Mouse (Mus musculus) cerebellum, postnatal 25 days (tissue): ENCODE measurements around the gene Pitpnc1.

Source experiments
- DNase-seq, 2 experiments: peaks; one replicate each; pipeline ENCODE4 v3.0.0; 2021; ENCODE audit warnings: mixed read lengths in 2 of 2

The Pitpnc1 gene

DNA sequence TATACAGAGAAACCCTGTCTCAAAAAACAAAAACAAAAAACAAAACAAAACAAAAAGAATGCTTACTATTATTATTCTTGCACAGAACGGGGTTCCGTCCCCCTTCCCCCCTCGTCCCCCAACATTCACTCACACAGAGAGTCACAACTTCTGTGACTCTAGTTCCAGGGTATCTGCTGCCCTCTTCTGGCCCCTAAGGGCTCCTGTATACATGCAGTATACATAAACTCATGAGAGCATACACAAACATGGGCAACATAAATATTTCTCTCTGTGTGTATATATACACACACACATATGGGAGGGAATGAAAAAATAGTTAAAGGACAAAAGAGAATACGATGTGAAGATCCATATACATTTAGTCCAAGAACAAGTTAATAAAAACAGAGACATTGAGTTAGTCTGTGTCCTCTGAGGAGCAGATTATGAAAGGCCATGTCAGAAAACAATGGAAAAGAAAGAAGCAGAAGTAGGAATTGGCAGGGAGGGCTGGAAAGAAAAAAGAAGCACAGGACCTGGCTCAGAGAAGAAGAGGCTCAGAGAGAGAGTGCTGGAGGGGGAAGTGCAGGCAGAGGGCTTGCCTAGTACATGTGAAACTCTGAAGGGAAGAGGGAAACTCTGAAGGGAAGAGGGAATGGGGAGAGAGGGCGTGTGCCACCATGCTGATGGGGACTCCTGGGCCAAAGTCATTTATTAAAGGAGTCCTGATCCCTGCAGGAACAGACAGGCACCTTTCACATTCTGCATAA is 68.5 kb downstream of the Pitpnc1 start:
- no peak for DNase-seq

DNA sequence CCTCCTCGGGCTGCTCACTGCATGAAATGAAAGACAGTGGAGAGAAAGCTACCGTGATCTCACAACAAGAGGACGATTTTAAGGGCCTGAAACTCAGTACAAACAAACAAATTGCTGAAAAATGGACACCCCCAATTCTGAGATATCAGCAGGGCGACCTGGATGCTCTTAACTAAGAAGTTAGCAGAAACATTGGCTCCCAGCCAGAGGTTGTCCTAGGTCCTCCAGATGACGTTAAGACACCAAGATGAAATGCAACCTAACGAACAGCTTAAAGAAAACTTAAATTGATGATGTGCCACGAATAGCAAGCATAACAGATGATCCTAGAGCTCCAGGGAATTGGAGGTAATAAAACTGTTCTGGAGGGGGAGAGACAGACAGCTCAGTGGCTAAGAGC is 69.7 kb downstream of the Pitpnc1 start:
- DNase-seq: no peak

DNA sequence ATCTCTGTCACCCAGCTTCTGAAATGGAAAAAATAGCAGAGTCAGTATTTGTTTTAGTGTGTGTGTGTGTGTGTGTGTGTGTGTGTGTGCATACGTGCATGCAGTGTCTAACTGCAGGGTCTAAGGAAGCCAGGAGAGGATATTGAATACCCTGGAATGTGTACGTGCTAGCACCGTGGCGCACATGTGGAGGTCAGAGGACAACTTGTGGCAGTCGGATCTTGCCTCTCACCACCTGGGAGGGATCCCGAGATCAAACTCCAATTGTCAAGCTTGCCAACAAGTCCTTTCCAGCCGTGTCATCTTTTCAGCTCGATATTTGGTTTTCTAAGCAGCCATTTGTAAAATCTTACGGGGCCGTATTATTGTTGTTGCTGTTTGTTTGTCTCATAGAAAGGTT is 70.5 kb downstream of the Pitpnc1 start:
- no peak for DNase-seq

DNA sequence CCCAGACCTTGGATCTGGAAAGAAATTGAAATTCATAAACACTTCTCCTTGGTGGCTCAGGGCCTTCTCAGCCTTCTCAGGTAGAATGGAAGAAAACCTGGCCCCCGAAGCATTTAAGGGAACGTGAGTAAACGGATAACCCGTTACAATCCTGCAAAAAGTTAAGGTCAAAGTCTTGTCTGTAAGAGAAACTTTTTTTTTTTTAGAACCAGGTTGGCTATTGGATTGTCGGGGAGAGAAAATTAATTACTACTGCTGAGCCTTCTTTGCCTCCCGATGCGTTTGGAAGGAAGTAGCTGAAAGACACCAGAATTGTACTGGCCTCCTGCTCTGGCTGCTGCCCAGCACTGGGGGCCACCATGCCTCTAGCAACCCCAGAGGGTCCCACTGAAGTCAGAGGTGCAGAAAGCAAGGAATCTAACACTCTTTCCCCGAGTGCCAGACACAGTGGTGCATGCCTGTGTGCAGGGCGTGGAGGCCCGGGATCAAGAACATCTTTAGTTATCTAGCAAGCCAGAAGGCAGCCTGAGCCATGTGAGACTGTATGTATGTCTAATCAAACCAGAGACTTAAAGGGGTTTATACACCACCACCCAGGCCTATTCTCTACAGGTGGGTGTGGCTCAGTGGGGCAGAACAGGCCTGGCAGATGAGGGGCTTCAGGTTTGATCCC is 73.0 kb downstream of the Pitpnc1 start:
- DNase-seq: no peak

DNA sequence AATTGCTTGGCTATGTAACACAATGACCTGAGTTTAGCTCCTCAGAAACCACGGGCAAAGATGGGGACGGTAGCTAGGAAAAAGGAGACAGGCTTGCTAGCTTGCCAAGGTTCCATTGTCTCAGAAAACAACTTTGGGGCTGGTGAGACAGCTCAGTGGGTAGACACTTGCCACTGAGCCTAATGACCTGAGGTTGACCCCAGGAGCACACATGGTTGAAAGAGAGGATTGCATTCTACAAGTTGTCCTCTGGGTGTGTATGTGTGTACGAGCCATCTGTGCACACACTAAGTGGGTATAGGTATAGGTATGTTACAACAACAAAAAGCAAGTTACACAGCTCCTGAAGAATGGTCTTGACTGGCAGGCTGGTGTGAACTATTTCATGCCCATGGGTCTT is 76.3 kb downstream of the Pitpnc1 start:
- no peak for DNase-seq

DNA sequence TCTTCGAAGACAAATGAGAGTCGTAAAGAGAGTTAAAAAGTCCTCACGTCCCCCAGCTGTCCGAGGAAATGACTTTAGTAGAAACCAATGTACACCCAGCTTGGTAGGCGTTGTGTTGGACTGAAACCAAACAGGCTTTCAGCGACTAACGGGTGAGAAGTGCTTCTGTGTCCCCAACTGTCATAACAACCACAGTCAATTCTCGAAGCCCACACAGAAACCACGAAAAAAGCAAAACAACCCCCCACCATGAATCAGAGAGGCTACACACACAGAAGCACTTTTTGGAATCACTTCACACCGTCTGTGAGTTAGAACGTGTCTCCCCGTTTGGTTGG is 76.7 kb downstream of the Pitpnc1 start:
- DNase-seq: no peak

DNA sequence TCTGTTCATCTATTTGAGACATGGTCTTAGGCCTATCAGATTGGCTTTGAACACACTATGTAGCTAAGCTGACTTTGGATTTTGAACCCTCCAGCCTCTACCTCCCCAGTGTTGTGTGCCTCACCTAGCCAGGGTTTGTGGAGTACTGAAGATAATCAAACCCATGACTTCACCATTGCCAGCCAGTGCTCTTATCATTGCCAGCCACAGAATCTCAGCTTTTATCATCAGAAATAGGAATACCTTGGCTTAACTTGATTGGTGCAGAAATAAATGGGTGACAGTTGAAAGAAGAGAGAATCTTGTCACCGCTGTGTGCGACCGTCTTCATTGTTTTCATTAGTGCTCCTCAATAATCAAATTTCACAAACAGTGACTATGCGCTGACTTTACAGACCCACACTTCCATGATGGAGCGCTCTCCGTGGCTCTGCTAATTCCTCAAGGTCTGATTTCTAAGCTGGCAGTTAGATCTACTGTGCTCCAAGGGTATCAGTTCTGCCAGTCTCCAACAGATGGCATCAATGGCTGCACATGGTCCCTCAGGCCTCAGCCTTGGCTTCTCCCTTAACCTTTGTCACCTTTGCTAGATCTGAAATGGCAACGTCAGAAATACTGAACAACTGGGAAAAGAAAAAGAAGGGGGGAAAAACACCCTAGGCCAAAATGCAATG is 77.2 kb downstream of the Pitpnc1 start:
- DNase-seq: peak in 1 of 2 experiments; percentile 56

DNA sequence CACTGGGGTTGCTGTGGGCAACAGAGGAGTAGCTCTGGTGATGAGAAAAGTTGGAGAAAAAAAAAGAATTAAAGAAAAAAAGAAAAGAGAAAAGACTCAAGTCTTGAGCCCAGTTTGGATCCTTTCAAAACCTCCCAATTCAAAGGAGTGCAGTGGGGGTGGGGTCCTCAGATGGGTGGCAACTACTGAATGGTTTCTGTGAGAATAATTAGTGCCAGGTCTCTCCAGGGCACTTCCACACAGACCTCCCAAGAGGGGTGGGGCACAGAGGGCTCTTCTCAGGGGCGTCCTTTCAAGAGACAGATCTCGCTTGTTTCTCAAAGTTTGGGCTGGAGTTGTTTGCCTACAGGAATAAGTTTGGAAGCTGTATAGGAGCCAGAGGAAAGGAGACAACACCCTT is 80.0 kb downstream of the Pitpnc1 start:
- DNase-seq: peak in 1 of 2 experiments; percentile 26

DNA sequence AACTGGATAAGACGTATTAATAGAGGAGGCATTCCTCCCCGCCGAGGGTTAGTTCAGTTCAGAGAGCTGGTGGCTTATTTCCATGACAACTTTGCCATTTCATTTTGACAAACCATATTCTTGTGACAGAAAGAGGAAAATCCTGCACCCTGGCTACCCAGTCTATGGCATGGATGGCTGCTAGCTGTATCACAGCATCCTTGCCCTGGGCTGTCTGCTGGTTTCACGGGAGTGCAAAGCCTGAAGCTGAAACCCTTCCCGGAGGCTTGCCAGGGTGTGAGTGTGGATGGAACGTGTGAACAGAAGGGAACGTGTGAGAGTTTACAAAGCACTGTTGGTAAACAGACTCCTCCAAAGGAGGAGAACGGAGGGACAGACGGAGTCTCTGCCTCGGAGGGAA is 80.5 kb downstream of the Pitpnc1 start:
- DNase-seq: peak in 1 of 2 experiments; percentile 46

DNA sequence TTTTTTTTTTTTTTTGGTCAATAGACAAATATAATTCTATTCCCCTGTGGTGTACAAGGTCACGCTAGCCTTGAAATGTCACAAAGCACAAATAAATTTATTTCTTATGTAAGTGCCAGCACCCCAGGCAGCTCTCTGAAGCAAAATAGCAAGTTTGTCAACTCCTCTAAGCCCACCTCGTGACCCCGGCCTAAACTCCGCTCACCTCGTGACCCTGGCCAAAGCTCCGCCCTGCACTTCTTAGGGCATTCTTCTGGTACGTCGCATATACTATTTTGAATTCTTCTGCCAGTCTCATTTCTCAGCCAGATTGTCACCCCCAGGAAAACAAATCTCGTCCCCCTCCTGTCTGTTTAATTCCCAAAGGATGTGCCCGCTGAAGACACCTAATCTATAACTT is 84.0 kb downstream of the Pitpnc1 start:
- no peak for DNase-seq

DNA sequence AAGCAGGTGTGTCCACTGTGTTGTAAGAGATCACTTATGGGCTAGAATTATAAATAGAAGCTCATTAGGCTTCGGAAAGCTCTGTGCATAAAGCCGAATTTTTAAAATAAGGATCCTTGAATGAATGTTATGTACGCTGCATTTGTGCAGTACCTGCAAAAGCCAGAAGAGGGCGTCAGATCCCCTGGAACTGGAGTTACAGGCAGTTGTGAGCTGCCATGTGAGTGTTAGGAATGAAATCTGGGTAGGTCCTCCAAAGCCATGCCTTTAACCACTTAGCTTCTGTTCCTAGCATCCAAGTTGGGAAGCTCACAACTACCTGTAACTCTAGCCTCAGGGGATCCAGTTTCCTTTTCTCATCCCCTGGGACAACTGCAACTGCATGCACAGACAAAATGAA is 85.2 kb downstream of the Pitpnc1 start:
- DNase-seq: no peak

DNA sequence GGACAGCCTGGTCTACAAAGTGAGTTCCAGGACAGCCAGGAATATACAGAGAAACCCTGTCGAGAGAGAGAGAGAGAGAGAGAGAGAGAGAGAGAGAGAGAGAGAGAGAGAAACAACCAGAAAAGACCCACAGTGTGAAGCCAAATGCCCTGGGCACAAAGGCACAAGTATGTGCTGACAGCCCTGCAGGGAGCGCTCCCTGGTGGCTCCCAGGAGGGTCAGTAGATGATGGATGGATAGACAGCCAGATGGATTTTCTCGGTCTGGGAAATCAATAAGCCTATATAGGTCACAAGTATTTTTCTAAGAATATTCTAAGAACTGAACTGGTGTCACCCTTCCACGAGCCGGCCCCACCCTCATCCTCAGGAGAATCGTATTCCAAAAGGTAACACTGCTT is 86.5 kb downstream of the Pitpnc1 start:
- DNase-seq: no peak

DNA sequence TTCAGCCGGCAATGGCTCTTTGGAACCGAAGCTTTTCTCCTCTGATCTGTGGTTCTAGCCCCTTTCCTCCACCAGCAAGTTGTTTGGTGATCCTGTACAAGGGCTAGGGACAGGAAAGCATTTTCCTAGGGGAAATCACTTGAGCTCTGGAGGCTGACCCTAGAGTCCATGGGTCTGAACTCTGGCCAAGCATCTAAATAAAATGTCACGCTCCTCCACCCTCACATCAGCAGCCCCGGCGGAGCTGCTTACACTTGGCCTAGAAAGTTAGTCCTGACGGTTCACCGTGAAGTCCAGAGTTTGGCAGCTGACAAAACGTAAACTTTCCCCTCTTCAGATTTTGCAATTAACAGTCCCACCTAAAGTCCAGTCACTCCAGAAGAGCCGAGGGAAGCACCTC is 90.5 kb downstream of the Pitpnc1 start:
- no peak for DNase-seq

DNA sequence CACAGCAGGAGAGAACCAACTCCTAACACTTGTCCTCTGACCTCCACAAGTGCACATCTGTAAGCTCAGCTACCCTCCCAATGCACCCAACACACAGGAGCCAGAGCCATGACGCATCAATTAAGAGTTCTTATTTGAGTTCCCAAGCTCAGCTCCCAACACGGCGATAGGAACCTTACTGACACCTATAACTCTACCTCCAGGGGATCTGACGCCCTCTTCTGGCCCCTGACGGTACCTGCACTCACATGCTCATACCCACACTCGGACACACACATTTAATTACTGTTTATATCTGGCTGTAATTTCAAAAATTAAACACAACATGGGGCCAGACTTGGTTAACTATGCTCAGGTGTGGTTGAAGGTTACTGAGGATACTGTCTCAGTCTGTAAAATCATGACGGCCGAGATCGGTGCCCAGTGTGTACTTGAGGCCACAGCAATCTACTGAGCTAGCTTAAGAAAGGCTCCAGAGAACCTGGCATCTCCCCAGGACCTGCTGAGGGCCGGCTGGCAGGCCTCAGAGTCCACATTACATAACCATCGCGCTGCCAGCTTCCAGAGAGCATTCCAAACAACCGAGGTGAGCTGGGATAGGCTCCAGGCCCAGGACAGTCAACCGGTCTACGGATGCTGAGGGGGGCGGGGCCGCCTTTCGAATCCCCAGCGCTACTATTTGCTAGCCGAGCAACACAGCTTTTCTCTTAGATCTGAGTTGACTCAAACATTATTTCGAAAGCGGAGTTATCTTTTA is 91.2 kb downstream of the Pitpnc1 start:
- DNase-seq: peak; percentile 97 to 98

DNA sequence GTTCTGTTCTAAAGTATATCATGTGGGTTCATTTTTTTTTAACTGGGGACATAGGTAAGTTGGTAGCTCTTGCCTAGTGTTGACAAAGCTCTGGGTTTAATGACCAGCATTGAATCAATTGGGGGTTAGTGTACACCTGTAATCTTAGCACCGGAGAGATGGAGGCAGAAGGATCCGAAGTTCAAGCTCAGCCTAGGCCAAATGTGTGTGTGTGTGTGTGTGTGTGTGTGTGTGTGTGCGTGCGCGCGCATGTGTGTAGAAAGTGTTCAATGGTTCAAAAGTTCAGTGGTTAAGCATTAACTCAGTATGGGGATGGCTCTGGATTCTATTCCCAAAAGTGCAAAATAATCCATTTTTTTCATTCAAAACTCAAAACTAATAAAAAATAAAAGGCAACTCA is 93.2 kb downstream of the Pitpnc1 start:
- no peak for DNase-seq

DNA sequence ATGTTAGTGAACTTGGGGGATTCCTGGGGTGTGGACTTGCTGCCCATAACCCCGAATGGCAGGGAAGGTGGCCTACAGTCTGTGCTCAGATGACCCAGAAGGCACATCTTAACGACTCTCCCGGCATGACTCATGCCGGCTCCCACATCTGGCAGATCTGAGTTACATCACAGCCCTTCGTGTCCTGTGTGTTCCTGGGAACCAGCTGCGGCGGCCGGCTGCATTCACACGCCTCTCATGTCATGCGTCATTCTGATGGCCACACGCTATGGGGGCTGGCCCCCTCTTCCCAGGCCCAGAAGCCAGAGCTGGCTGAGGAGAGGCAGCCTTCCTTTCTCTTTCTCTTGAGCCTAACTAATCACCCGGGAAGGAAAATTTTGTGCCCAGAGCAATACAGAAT is 94.2 kb downstream of the Pitpnc1 start:
- no peak for DNase-seq

DNA sequence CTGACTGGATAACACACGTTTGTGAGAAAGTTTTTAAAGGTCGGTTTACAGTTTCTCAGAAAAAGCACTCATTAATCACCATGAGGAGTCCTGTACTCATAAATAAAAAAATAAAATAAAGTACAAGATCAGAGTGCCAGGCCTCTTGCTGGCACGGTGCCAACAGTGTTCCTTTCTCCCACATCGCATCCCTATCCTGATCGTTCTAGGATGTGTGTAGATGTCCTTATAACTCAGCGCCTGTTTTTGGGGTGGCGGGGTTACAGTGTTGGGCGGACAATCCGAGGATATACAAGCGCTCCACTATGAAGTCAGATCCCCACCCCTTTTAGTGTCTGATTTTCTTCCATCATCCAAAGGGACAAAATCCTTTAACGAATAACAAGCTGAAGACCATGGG is 94.7 kb downstream of the Pitpnc1 start:
- peak in 1 of 2 experiments; percentile 26 for DNase-seq

DNA sequence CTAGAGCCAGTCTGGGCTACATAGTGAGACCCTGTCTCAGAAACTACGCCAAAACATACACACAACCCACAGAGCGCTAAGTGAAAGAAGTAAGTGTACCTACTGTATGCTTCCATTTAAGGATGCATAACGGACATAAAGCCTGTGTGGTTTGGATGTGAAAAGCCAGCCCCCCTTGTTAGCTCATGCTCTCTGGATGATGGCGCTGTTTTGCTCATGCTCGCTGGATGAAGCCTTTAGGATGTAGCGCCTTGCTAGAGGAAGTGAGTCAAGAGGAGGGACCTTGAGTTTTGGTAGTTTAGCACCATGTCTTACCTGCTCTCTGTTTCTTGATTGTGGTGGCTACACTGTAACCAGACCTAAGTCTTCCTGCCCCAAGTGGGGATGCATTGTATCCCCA is 96.9 kb downstream of the Pitpnc1 start:
- no peak for DNase-seq

DNA sequence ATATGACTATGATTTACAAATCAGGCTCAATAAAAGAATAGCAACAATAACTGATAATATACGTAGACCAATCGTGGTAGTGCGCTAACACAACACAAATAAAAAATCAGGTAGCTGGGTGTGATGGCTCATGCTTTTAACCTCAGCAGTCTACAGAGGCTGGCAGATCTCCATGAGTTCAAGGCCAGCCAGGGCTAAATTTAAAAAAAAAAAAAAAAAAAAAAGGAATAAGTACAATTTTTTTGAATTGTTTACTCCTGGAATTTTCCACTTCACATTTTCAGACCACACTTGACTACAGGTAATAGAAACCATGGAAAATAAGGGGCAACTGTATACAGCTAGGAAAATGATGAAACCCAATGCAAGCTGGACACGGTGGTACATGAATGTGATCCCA is 97.3 kb downstream of the Pitpnc1 start:
- no peak for DNase-seq

DNA sequence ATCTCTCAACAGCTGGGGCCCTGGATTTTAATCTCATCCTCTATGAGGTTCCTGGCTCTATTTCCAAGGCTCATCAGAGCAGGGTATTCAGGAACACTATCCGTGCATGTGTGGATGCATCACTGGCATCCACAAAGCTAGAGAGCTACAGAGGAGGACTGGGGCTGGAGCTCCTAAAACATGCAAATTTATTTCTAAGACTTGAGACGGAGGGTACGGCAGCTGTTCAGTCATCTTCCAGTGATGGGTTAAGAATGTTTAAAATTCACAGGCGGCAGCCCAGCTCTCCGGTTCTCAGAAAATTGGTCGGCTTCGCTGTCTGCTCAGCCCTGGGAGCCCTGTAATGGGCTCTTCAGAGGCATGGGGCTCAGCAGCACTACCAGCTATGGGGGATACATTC is 97.8 kb downstream of the Pitpnc1 start:
- DNase-seq: no peak

DNA sequence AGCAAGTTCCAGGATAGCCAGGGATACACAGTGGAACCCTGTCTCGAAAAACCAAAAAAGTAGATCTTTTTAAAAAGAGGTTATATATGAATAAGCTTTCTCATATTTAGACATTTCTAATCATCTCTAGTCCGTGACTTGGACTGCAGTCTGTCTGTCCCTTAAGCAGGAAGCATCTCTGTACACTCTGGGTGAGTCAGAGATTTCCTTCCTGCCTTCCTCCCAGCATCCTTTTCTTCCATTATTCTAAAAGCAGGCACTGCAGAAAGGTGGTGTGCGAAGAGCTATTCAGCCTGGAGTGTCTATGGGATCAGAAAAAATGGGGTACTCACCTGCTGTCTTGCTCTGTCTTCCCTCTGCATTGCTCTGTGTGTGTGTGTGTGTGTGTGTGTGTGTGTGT is 100.0 kb downstream of the Pitpnc1 start:
- no peak for DNase-seq

DNA sequence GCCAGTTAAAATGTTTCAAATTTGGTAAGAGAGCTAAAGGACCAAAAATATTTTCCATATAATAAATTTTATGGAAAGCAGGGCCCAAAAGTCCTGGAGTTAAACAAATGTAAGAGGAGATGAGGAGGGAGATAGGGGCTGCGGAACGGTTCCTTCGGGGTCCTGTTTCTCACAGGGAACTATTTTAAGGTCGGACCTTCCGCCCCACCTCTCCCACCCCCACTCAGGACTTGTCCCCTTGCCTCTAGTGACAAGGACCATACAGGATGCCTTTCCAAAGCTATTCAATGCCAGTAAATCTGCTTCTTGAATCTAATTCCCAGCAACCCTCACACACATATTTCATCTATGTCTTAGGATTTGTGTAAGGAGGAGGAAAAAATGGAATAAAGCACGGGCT is 100.8 kb downstream of the Pitpnc1 start:
- DNase-seq: no peak

DNA sequence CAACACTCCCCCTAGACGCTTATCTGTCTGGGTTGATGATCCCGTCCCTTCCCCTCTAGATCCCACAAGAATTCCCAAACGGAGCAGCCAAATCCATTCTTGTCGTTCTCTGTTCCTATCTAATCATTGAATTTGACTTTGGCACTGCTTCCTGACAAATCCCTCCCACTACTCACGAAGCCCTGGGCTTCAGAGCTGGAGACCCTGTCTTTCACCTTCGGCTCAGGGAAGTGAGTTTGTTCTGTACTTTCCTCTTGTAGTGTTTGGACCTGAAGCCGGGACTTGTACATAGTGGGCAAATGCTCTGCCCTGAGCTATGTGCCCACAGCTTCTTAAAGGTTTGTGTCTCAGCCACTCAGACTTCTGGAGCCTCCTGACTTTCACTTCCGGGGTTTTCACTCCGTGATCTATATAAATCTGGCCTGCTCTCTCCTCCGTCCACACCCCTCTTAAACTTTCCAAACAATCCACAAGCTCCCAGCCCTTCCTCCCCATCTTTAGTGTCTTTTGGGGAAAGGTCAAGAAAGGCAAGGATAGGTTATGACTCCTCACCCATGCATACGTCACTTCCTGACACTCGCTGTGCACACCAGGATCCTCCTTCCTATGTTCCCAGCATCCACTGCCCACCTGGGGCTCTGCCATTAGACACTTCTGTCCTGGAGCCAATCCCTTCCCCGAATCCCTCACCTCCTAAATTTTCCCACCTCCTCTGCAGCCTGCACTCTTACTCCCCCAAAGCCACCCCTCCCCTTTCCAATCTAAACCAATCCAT is 104.4 kb downstream of the Pitpnc1 start:
- DNase-seq: no peak
